ENCODE assay signal across 16 mouse cellular contexts in genomic region chr12:10292646-10293045, GRCm38 (mm10).
"Had no signal": no experiment of that assay in that cellular context is flagged by ENCODE, and none has a peak within 500 bp of the region (broad histone marks: within the 10 kb centered on the region; RNA-seq: fewer than 3 reads in every experiment).

No protein-coding gene starts in this region.

- H3K9me3 ChIP-seq: limb, embryonic 12.5 days; limb, embryonic 15.5 days; midbrain, embryonic 10.5 days; midbrain, embryonic 13.5 days had no signal

- H3K36me3 ChIP-seq: limb, embryonic 12.5 days; limb, embryonic 15.5 days; midbrain, embryonic 10.5 days; midbrain, embryonic 13.5 days had no signal

- H3K9ac ChIP-seq: limb, embryonic 12.5 days; limb, embryonic 15.5 days; liver, embryonic 14.5 days; liver, postnatal 0 days; lung, embryonic 14.5 days; midbrain, embryonic 13.5 days had no signal

- H3K4me3 ChIP-seq: limb, embryonic 12.5 days; limb, embryonic 15.5 days; midbrain, embryonic 10.5 days; midbrain, embryonic 13.5 days had no signal

- H3K27me3 ChIP-seq: limb, embryonic 12.5 days; limb, embryonic 15.5 days; midbrain, embryonic 13.5 days had no signal

- DNase-seq: kidney, adult 18-20 months; kidney, postnatal 4 days; left cerebral cortex, postnatal 4 days; liver, postnatal 0 days; lung, embryonic 14.5 days; thymus, adult 18-20 months; thymus, postnatal 36 days had no signal

- H3K4me2 ChIP-seq: limb, embryonic 12.5 days; limb, embryonic 15.5 days; liver, embryonic 11.5 days; lung, embryonic 14.5 days; midbrain, embryonic 13.5 days had no signal

- H3K4me1 ChIP-seq: limb, embryonic 12.5 days; limb, embryonic 15.5 days; midbrain, embryonic 10.5 days; midbrain, embryonic 13.5 days had no signal

- H3K27ac ChIP-seq: limb, embryonic 12.5 days; limb, embryonic 15.5 days; liver, embryonic 14.5 days; macrophage; midbrain, embryonic 10.5 days; midbrain, embryonic 13.5 days had no signal

- ATAC-seq: liver, postnatal 0 days; lung, postnatal 0 days; midbrain, embryonic 13.5 days; midbrain, embryonic 16.5 days had no signal
